Mouse (Mus musculus) hindbrain, embryonic 10.5 days (tissue): ENCODE measurements around the gene Mrpl33. TPM values are rescaled to one million over a fixed set of nuclear protein-coding genes. Genes with fewer than 3 reads are reported as not detected.
"Not testable (repeated sequence)": the region's sequence is repeated elsewhere in the genome, so short reads cannot be mapped to it uniquely, and the experiment has no call there.

Experiments used
- DNase-seq: peaks from one replicate; pipeline ENCODE4 v3.0.0-alpha.2; 2017; ENCODE audit warnings: low spot score
- H3K27ac ChIP-seq: fragments of 300-500 bp; sonication (generic); 2 replicates; pipeline ENCODE4 v1.5.1; 2016; ENCODE audit warnings: mild to moderate bottlenecking, moderate library complexity
- H3K27me3 ChIP-seq: fragments of 300-500 bp; sonication (generic); 2 replicates; pipeline ENCODE4 v1.6.1; 2016; ENCODE audit warnings: mild to moderate bottlenecking; ENCODE audit not compliant: poor library complexity, insufficient read depth, severe bottlenecking
- H3K36me3 ChIP-seq: fragments of 300-500 bp; sonication (generic); 2 replicates; pipeline ENCODE4 v1.6.1; 2016; ENCODE audit warnings: mild to moderate bottlenecking, moderate library complexity
- H3K4me1 ChIP-seq: fragments of 300-500 bp; sonication (generic); replicated peaks from 2 replicates; pipeline ENCODE4 v1.6.1; 2016; ENCODE audit warnings: mild to moderate bottlenecking
- H3K4me3 ChIP-seq: fragments of 300-500 bp; sonication (generic); 2 replicates; pipeline ENCODE4 v1.5.1; 2016; ENCODE audit warnings: mild to moderate bottlenecking, moderate library complexity
- H3K9me3 ChIP-seq: fragments of 300-500 bp; sonication (generic); 2 replicates; pipeline ENCODE4 v1.6.1; 2016; ENCODE audit warnings: mild to moderate bottlenecking, moderate library complexity
- WGBS: fragments of 180-500 bp; shearing (Covaris S2); methylation state at CpG from one replicate; pipeline ENCODE4 v1.1.7; 2016; 5-methylcytosine and 5-hydroxymethylcytosine counted together
- polyA plus RNA-seq: library from polyadenylated mRNA; unstranded; fragments of >200 nt; fragmentation: Nextera tagmentation; extraction: Ambion mirVana; gene quantifications from 2 replicates; pipeline ENCODE4 v1.2.1, GENCODE M21; 2016

The Mrpl33 gene
- polyA plus RNA-seq, 1 experiment from 2014 or later = 240 TPM

DNA sequence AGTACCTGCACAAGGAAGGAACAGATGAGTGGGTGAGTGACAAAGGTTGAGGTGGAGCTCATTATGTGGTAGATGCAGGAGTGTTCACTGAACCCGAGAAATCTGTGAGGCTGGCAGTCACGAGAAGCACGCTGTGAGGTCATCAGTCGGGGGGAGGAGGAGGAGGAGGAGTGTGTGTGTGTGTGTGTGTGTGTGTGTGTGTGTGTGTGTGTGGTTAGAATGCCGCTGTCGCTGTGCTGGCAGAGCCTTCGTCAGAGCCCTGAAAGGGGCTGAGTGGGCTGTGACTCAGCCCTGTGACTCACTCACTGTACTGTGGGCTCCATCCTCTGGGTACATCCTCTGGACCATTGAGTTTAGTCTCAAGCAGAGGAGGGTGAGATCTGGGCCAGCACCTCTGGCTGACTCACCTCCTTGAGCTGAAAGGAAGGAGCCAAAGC is 20.2 kb upstream of the Mrpl33 start:
- WGBS = 84% methylated on average over 5 of the region's 7 CpGs
- Histone ChIP-seq H3K27me3 (no peaks in the 10 kb centered on the region), H3K4me1 (peaks cover 4% of the 10 kb centered on the region), H3K4me3 (no peak overlapping the region), H3K36me3 (no peaks in the 10 kb centered on the region), H3K9me3 (no peaks in the 10 kb centered on the region), H3K27ac (no peak overlapping the region; the same call in 1 of the 2 replicates)
- no peak for DNase-seq

- no peak for DNase-seq
- no peak overlapping the region for H3K4me3 ChIP-seq
- H3K27ac ChIP-seq = no peak overlapping the region
- no peaks in the 10 kb centered on the region for H3K9me3 ChIP-seq
- no peaks in the 10 kb centered on the region for H3K36me3 ChIP-seq
- H3K4me1 ChIP-seq = no peaks in the 10 kb centered on the region; the same call in 1 of the 2 replicates
- no peaks in the 10 kb centered on the region for H3K27me3 ChIP-seq
- WGBS = 81% methylated on average over 6 of the region's 6 CpGs
Observed at GRCm38 (mm10) chr5:31581263-31581662, 15.5 kb upstream of the Mrpl33 start.

GRCm38 (mm10) chr5:31581932-31582331 is 14.8 kb upstream of the Mrpl33 start:
- H3K27ac ChIP-seq = no peak overlapping the region
- no peaks in the 10 kb centered on the region for H3K36me3 ChIP-seq
- H3K9me3 ChIP-seq = no peaks in the 10 kb centered on the region
- no peak overlapping the region for H3K4me3 ChIP-seq
- DNase-seq = no peak
- WGBS = 81% methylated on average over 3 of the region's 3 CpGs
- H3K27me3 ChIP-seq = no peaks in the 10 kb centered on the region
- H3K4me1 ChIP-seq = peaks cover 6% of the 10 kb centered on the region

- H3K27ac ChIP-seq = no peak overlapping the region
- no peak overlapping the region for H3K4me3 ChIP-seq
- H3K4me1 ChIP-seq = peaks cover 9% of the 10 kb centered on the region
- H3K27me3 ChIP-seq = no peaks in the 10 kb centered on the region
- no peaks in the 10 kb centered on the region for H3K9me3 ChIP-seq
- no peak for DNase-seq
- WGBS = 87% methylated on average over 2 of the region's 2 CpGs
- no peaks in the 10 kb centered on the region for H3K36me3 ChIP-seq
Observed at GRCm38 (mm10) chr5:31583261-31583660, 13.5 kb upstream of the Mrpl33 start.

- WGBS = 91% methylated on average over 4 of the region's 4 CpGs
- no peaks in the 10 kb centered on the region for H3K36me3 ChIP-seq
- no peaks in the 10 kb centered on the region; the same call in 1 of the 2 replicates for H3K9me3 ChIP-seq
- H3K4me3 ChIP-seq = no peak overlapping the region
- peaks cover 15% of the 10 kb centered on the region for H3K4me1 ChIP-seq
- no peaks in the 10 kb centered on the region for H3K27me3 ChIP-seq
- DNase-seq = no peak
- H3K27ac ChIP-seq = no peak overlapping the region
Observed at GRCm38 (mm10) chr5:31585526-31585925, 11.2 kb upstream of the Mrpl33 start.

DNA sequence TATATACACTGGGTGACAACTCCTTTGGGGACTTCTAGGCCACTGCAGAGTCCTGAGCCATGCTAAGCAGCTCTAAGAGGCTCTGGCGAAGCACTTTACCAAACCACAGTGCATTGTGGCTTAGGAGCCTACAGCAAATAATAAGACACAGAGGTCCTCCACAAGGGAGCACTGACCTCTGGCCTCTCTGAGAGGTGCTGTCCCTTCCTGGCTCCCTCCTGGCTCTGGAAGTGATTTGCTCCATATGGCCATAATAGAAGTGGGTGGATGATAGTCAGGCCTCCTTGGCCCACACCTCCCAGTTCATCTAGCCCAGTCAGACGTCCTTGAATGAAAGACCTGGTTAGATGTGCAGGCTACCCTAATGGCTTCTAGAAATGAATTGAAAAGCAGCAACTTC is 8.7 kb upstream of the Mrpl33 start:
- Histone ChIP-seq H3K27ac (0 out of 2 replicates have a peak overlapping the region, but pooled peaks have one; percentile 29), H3K27me3 (no peaks in the 10 kb centered on the region), H3K4me3 (no peak overlapping the region), H3K36me3 (no peaks in the 10 kb centered on the region), H3K4me1 (peaks cover 15% of the 10 kb centered on the region), H3K9me3 (no peaks in the 10 kb centered on the region; the same call in 1 of the 2 replicates)
- WGBS = 59% methylated on average over 2 of the region's 2 CpGs
- no peak for DNase-seq

GRCm38 (mm10) chr5:31588672-31589071 is 8.1 kb upstream of the Mrpl33 start:
- not testable (repeated sequence) for H3K4me3 ChIP-seq, H3K36me3 ChIP-seq, DNase-seq, H3K27me3 ChIP-seq, H3K9me3 ChIP-seq, H3K27ac ChIP-seq
- H3K4me1 ChIP-seq = peaks cover 15% of the 10 kb centered on the region
- 85% methylated on average over 8 of the region's 8 CpGs for WGBS

DNA sequence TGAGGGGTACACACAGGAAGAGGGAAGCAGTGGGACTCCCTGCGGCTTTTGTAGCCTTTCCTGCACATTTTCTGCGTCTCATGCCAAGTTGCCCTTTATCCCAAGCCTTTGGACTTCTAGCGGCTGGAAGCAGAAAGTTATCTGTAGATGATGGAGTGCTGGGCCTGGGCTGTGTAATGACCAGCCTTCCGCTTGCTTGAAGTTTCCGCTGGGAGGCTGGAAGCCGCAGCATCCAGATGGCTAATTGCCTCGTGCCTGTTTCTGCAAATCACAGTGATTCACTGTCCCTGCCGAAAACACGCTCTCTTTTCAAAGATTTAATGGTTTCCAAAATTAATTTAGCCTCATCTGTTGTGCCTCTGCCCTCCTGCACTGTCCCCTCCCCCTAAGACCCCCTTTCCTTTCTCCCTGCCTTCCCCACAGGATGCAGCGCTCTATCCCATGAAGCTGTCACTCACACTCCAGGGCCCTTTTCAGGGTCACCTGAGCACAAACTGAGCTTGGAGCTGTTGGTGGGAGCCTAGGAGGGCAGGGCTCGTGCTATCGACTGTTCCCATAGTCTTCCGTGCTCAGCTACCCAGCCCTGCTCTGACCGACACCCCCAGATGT is 6.9 kb upstream of the Mrpl33 start:
- Histone ChIP-seq H3K27me3 (no peaks in the 10 kb centered on the region), H3K36me3 (no peaks in the 10 kb centered on the region), H3K27ac (no peak overlapping the region), H3K4me1 (peaks cover 15% of the 10 kb centered on the region), H3K4me3 (no peak overlapping the region), H3K9me3 (no peaks in the 10 kb centered on the region; the same call in 1 of the 2 replicates)
- DNase-seq = no peak
- 73% methylated on average over 14 of the region's 14 CpGs for WGBS

GRCm38 (mm10) chr5:31591122-31591521 is 5.6 kb upstream of the Mrpl33 start:
- Histone ChIP-seq H3K4me1 (peaks cover 15% of the 10 kb centered on the region), H3K36me3 (no peaks in the 10 kb centered on the region), H3K27me3 (no peaks in the 10 kb centered on the region), H3K4me3 (no peak overlapping the region), H3K9me3 (no peaks in the 10 kb centered on the region; the same call in 1 of the 2 replicates), H3K27ac (no peak overlapping the region)
- no peak for DNase-seq
- WGBS = 92% methylated on average over 7 of the region's 7 CpGs

GRCm38 (mm10) chr5:31595868-31596267 is 867 bp upstream of the Mrpl33 start:
- Histone ChIP-seq H3K27ac (no peak overlapping the region), H3K9me3 (no peaks in the 10 kb centered on the region), H3K36me3 (no peaks in the 10 kb centered on the region), H3K27me3 (peaks cover 15% of the 10 kb centered on the region), H3K4me1 (peaks cover 11% of the 10 kb centered on the region), H3K4me3 (no peak overlapping the region)
- 54% methylated on average over 4 of the region's 4 CpGs for WGBS
- DNase-seq = no peak

DNA sequence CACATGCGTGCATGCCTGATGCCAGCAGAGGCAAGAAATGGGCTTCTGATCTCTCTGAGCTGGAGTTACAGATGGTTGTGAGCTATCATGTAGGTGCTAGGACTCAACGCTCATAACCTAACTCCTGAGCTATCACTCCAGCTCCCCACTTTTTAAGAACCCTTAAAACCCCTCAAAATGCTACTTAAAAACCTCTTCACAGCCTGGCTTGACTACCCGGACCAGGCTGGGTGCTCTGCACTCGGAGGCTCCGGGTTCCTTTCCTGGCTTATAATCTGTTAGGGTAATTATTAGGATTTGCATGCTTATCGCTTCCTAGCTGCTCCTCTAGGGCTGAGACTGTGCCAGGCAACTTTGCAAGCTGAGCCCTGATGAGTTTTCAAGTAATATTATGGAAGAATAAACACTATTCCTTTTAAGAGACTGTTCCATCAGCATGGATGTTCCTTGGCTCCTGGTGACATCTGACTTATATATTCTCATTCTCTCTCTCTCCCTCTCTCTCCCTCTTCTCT is 752 bp downstream of the Mrpl33 start:
- no peaks in the 10 kb centered on the region for H3K36me3 ChIP-seq
- no peak overlapping the region for H3K27ac ChIP-seq
- peaks cover 11% of the 10 kb centered on the region for H3K4me1 ChIP-seq
- H3K4me3 ChIP-seq = no peak overlapping the region
- peaks cover 15% of the 10 kb centered on the region for H3K27me3 ChIP-seq
- 76% methylated on average over 6 of the region's 6 CpGs for WGBS
- no peak for DNase-seq
- no peaks in the 10 kb centered on the region for H3K9me3 ChIP-seq

GRCm38 (mm10) chr5:31598121-31598520 is 1.4 kb downstream of the Mrpl33 start:
- Histone ChIP-seq H3K27ac (no peak overlapping the region), H3K4me3 (no peak overlapping the region), H3K27me3 (peaks cover 15% of the 10 kb centered on the region), H3K4me1 (peaks cover 11% of the 10 kb centered on the region), H3K36me3 (no peaks in the 10 kb centered on the region), H3K9me3 (no peaks in the 10 kb centered on the region)
- WGBS = 83% methylated on average over 7 of the region's 7 CpGs
- no peak for DNase-seq

GRCm38 (mm10) chr5:31598579-31598978 is 1.8 kb downstream of the Mrpl33 start:
- 50% methylated on average over 4 of the region's 4 CpGs for WGBS
- Histone ChIP-seq H3K4me1 (peaks cover 11% of the 10 kb centered on the region), H3K27me3 (peaks cover 15% of the 10 kb centered on the region), H3K9me3 (no peaks in the 10 kb centered on the region), H3K36me3 (no peaks in the 10 kb centered on the region), H3K4me3 (no peak overlapping the region), H3K27ac (no peak overlapping the region)
- peak; percentile 39 for DNase-seq
